Mouse (Mus musculus): ENCODE measurements around the gene Plcb1.

Gene Plcb1

DNA sequence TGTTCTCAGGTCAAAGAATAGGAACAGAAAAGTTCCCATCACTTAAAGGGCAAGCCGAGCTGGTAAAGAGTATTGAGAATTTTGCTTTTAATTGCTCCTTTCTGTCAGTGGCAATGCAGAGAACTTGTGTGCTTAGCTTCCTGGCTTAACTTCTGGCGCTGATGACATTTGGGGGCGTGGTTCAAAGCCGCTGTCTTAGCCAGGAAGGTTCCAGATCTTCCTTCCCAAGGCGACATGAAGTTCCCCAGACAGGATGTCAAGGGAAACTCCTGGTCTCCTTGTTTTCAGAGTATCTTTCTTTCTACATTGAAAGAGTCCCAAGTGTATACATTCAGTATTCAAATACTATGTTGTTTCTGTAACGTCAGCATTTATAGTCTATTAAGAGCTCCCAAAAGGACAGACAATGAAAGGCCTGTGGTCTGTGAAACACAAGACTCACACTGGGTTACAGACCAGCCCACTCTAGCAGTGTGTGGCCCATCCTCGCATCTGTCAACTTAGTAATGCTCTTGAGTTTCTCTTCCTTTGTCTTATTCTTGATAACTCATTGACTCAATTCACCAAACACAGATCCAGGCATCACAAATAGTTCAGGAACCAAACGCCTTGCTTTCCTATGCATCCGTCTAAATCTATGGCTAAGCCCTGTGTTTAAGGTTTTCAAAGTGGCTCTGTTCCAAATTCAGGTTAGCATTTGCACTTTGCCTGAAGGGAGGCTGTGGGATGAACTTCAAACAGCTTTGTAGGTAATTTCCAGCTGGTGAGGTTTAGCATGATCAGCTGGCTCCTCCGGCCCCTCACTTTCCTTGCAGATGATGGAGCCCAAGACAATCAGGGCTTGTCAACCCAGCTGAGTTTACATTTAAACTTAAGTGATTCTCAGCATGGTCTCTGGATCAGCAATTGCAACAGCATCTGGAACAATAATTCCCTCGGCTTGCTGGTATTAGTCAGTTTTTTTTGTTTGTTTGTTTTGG is 418.6 kb downstream of the Plcb1 start:
- DNase-seq (ENCODE audit: low spot score) = no peak

DNA sequence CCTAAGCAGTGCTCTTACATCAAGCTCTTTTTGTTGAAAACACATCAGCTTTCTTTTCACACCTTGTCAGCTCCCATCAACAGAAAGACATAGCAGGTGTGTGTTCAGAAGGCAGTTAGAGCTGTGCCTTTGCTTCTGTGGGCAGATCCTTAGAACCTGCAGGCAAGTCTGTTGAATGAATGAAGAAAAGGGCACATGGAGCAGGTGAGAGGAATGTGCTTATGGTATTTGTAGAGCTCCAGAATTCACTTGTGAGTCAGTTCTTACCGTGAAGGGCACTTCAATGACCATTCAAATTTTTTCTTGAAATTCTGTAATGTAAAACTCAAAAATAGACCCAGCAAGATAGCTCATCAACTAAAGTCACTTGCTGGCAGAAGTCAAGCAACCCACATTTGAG is 423.0 kb downstream of the Plcb1 start:
- no peak for DNase-seq (ENCODE audit: low spot score)

DNA sequence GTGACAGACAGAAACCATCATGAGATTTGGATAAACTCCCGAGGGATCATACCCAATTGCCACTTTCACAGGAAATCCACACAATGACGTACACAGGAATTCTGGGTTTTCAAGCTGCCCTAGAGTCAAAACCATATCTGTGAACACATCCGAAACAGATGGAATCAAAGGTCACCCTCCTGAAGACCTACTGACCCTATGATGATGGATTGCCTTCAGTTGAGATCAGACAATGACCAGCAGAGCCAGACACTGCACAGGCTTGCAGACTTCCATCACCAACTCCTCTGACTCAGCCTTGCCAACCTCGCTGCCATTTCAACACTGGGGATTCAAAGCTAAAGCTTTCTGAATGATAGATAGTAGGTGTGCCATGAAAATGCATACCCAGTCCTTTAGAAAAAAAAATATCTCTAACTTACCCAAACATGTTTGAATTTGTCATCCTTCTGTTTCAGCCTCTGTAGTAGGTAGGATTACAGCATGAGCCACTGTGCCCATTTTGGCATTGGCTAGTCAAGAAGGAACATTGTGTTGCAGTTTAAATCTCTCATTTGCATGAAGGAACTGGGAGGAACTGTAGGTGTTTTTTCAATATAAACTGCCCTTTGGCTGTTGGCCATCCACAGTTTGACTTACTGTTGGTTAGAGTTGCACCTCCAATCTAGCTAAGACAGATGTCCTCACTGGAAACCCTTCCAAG is 429.0 kb downstream of the Plcb1 start:
- DNase-seq (ENCODE audit: low spot score) = no peak

DNA sequence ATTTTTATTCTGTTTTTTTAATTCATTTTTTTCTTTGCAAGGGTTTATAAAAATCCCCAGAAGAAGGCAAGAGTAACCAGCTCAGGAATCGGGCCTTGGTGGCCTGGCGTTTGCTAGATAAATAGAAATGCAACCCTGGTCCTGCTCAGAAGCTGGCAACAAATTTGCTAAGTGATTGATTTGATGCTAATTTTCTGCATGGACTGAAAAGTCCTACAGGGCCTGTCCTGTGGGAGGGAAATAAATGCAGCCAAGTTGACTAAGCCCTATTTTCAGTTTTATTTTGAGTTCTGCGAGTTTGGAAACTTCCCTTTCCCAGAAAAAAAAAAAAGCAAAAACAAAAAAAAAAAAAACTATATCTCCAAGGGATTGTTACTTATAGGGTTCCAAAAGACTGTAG is 433.5 kb downstream of the Plcb1 start:
- DNase-seq (ENCODE audit: low spot score) = no peak

DNA sequence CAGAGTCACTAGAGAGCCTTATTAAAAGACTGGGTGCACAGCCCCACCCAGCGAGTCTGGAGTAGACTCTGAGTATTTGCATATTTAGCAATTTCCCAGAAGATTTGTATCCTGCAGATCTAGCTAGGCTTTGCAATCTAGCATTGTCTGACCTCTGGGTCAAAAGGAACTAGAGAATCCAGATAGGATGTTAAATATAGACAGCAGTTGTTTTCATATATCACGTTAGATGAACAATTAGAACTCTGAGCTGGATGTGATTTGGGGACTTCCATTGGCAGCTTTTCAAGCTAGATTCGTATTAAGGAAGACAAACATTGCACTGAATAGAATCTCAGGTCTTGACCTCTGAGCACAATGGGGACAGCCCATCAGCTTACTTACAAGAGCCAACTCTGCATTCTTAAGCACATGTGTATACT is 439.7 kb downstream of the Plcb1 start:
- DNase-seq (ENCODE audit: low spot score) = no peak

DNA sequence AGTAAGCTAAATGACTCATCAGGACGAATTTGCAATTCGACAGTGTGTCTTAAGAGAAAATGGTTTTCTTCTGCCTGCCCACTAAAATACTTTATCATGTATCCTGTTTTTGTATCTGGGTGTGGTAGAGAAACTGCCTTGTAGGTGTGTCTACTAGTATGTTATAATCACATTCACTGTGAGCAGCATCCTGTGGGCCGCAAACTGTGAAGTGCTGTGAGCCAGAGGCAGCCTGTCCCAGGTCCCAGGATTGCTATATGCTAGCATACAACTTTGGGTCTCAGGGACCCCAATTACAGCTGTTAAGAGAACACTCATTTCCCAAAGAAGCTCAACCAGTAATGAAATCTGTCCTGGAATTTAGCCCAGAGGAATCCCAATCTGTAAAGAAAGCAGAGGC is 444.4 kb downstream of the Plcb1 start:
- no peak for DNase-seq (ENCODE audit: low spot score)

DNA sequence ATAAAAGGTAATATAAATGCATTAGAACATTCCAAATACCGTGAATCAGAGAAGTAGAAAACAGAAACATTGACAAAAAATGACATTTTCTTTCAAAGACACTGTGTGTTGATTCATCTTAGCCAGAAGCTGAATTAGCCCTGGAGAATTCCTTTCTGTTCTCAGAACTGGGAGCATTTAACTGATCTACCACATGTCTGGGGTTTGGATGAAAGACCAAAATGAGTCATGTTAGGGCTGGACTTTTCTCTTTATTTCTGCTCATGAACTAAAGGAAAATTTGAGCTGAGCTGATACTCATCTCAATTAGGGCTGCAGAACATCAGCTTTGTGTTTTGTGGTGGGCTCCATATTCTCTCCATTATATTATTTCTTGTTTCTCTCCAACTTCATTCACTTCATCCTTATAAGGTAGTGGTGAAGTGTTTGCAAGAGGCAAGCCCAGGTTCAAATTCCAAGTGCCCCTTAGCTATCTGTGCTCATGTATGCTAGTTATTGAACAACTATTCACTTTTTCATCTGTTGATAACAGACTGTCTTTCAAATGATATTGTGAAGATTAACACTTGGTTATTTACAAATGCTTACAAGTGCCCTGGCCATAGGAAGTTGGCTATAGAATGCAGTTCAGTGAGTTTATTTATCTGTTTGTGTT is 456.9 kb downstream of the Plcb1 start:
- no peak for DNase-seq (ENCODE audit: low spot score)

DNA sequence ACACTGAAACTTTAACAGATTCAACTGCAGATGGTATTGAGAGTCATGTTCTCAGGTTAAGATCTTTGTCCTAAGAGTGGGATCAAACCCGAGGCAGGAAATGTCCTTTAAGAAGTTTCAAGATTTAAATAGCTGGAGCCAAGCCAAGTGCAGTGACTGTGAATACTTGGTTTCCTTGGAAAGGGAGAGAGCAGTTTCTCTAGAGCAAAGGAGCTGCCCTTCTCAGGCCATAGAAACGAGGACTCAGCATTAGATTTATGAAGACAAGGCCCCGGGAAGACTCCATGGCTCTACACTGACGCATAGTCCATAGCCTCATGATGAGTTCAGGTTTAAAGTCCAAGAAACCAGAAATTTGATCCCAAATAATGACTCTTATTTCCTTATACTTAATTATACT is 457.9 kb downstream of the Plcb1 start:
- no peak for DNase-seq (ENCODE audit: low spot score)

DNA sequence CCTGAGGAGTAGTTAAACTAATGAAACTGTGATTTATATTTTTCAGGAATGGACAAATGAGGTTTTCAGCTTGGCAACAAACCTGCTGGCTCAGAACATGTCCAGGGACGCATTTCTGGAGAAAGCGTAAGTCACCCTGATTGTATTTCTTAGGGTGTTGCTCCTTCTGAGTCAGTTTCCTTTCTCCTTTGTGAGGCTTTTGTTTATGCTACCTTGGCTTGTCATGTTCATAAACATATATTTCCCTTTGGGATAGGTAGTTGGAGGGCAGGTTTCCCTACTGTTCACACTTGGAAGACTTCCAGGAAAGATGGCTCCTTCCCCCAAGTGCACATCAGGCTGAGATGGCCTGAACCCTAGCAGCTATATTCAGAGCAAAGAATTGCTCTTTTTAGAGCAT is 464.1 kb downstream of the Plcb1 start:
- no peak for DNase-seq (ENCODE audit: low spot score)

DNA sequence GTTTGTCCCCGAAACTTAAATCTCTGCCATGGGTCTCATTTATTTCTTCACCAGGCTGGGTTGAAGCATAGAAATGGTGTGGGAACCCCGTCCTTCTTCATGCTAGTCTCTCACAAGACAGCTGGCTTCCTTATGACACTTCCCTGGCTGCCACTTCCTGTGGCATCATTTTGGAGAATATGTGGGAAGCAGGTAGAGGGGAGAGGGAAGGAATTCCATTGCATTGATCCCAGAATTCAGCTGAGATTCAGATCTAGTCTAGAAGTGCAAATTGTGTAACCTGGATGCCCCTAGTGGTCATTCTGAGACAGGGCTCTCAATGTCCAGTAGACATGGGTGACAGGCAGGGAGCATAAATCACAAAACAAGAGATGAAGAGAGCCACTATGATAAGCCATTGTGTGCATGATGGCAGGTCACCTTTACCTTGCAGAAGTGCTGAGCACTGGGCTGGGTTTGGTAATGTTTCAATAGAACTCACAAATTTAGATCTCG is 466.0 kb downstream of the Plcb1 start:
- no peak for DNase-seq (ENCODE audit: low spot score)

DNA sequence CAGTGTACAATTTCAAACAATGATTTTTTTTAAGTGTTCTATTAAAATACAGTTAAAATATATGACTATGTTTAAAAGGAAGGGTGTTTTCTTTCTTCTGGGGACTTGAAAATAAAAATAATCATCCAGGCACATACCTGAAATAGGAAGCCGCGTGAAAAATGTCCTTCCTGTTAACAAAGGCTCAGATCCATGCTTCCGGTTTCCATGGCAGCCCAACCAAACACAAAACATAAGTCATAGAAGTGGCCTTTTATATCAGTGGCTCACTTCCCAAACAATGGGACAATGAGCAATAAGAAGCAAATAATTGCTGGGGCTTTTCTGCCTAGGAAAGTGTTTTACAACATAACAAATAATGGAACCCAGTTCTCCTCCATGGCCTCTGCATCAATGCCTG is 473.3 kb downstream of the Plcb1 start:
- DNase-seq (ENCODE audit: low spot score) = no peak

DNA sequence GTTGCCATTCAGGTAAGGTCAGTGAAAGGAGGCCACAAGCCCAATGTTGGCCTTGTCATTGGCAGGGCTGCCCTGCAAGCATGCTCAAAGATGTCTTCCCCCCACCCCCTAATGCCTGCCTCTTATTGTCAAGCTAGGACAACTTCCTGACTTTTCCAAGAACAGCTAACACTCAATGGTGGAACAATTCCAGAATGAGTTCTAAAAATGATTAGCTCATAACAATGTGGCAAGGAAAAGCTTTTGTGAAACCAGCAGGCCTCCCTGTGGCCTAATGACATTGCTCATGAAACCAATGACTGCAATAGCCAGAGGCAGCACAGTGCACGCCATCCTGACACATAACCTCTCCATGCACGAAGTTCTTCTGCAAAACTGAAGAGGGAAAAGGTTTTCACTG is 478.1 kb downstream of the Plcb1 start:
- no peak for DNase-seq (ENCODE audit: low spot score)

DNA sequence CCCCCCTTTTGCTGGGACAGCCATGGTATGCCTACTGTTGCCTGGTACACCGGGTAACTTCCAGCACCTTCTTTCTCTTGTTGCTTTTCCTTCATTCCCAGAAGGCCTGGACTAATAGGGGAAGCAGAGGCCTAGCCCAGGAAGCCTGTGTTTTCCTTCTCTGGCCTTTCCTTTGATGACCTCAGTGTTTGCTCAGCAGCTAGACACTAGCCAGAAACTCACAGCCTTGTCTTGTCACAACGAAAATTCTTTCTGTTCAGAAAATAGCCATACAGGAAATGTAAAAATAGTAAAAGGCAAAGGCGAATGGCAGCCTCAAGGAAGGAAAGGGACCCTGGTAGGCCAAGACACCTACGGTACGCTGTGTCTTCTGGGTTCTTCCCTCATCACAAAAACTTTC is 489.1 kb downstream of the Plcb1 start:
- DNase-seq (ENCODE audit: low spot score) = no peak

DNA sequence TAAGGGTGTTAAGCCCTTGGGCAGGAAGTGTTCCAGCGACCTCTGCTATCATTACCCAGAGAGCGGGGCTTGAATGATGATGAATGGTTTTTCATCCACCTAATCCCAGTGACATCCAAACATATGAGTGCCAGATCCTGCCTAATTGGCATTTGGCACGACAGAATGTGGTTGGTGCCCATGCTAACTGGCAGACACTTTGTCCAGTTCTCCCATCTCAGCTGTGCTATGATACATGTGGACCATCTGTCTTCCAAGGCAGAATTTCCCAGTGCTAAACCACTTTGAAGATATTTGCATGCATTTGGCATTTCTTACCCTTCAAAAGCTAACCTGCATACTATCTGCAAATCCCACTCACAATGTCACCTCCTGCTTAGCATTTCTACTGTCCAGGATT is 492.6 kb downstream of the Plcb1 start:
- DNase-seq (ENCODE audit: low spot score) = no peak

DNA sequence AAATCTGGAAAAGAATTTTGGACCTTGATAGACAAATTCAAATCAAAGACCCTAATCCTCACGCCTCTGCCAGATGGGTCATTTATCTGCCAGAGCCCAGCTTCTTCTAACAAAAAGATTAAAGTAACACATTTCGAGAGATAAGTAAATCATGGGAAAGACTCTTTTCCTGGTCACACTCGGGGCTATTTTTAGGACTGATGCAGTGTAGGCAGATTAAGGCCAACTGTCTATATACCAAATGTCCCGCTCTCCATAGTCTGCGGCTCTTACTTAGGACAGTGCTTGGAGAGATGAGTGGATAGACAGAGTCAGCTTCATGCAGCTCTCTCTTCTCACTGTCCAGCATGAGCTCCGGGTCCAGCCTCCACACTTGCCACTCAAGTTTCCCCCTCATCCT is 493.2 kb downstream of the Plcb1 start:
- no peak for DNase-seq (ENCODE audit: low spot score)

DNA sequence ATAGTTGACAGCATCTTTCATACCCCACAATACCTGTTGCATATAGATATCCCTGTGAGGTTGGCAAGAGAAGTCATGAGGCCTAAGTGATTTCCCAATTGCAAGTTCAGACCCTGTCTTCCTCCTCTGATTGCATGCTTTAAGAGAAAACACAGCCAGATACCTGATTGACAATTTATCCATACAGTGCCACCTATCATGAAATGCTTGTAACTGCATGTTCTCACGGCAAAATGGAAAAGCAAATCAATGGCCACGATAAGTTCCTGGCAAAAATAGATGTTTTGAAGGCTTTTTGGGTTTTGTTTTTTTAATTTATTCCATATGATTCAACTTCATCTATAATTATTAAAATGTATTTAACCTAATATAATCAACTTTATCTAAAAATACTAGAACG is 497.9 kb downstream of the Plcb1 start:
- no peak for DNase-seq (ENCODE audit: low spot score)

DNA sequence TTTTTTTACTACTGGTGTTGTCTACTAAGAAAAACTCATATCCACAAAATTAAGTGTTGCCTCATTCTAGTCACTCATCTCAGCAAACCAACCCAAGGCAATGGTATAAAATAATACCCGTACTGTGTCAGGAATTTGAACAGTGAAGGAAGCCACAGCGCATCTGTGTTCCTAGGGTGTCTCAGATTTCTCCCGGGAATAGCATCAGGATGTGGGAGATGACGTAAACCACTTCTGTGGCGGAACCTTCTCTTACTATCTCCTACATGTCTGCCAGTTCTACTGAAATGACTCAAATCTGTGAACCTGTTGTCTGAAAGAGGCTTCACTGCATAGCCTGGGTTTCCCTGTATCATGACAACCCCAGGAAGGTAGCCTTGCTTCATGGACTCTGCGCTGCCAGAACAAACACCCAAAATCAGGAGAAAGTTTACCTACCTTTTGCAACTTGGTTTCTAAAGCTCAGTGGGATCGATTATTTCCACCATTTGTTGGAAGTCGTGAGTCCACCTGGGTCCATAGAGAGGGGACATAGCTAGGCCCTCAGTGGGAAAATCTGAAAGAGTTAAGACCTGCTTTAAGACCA is 510.4 kb downstream of the Plcb1 start:
- DNase-seq (ENCODE audit: low spot score) = no peak

DNA sequence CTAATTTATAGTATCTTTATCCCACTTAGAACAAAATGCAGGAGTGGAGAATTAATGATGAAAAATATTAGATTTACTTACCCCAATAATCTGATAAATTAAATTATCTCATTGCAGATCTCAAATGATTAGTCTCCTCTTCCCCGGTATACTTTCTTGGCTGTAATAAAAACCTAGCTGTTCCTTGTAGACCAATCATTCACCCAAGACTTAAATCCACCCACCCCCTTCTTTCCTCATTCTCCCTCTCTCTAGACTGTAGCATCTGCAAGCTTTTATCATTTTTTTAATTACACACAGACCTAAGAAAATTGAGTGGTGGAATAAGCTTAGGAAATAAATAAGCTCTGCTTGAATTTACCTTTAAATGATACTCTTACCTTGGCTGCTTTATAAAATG is 514.6 kb downstream of the Plcb1 start:
- no peak for DNase-seq (ENCODE audit: low spot score)

DNA sequence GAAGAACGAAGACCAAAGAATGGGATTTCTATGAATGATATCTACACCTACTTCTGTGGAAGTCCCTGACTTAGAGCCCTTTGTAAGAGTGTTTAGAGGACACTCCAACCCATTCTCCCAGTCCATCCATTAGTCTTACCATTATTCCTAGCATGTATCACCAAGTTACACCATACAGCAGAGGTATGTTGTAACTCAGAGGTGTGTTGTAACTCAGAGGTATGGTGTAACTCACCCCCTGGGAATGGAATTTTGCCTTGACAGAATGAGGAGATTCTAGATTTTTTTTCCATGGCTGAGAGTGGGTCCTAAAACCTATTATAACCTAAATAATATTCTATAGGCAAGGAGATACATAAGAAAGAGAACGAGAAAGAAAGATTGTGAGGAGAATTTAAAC is 516.6 kb downstream of the Plcb1 start:
- no peak for DNase-seq (ENCODE audit: low spot score)

DNA sequence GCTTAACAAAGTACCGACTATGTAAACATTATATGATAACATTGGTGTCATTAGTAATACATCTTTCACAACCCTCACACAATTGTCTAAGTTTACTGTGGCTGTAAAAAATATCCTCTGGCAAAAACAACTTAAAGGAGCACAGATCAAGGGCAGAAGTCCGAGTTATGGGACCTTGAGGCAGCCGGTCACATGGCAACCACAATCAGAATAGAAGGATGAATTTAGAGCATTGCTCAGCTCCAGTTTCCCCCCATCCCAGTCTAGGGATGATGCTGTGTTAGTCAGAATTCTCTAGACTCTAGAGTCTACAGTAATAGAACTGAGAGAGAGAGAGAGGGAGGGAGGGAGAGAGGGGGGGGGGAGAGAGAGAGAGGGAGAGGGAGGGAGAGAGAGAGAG is 519.3 kb downstream of the Plcb1 start:
- no peak for DNase-seq (ENCODE audit: low spot score)

DNA sequence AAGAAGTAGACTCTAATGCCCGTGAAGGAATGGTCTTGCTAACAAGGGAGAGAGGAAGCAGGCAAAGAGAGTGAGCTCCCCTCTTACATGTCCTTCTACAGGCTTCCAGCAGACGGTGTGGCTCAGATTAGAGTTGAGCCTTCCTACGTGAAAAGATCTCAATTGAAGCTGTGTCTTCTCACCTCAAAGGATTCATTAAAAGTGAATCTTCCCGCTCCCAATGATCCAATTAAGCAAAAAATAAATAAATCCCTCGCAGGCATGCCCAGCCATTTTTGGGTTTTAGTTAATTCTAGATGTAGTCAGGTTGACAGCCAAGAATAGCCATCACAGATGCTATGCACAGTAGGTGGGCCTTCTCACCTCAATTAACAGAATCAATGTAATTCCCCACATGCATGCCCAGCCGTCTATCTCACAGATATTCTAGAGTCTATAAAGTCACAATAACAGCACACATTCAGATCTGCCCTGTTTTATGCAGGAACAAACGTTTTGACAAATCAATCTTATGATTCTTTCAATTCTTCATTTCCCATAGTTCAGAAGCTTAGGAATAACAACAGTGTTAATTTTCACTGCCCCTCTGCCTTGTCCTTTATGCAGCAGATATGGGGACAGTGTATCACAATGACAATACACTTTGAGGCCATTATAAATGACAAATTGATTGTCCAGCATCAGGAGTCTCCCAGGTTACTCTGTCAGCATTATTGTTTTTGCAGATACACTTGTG is 520.0 kb downstream of the Plcb1 start:
- DNase-seq (ENCODE audit: low spot score) = no peak

DNA sequence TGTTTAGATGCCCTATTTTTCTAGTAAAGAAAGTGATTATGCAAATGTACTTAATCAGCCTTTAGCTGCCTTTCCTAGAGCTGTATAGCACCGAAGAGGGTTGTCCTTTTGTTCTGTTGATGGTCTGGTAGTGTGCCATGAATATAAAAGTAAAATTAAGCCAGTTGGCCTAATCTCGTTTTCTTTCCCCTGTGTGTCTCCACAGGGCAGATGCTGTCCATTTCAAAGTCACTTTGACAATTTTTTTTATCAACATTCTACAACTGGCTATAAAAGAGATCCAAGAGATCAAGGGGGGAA is 520.6 kb downstream of the Plcb1 start:
- no peak for DNase-seq (ENCODE audit: low spot score)

Measured in MN1 (cell line).